Mouse (Mus musculus) limb, embryonic 14.5 days (tissue): ENCODE measurements around the gene Srgap2. TPM values are rescaled to one million over a fixed set of nuclear protein-coding genes. Genes with fewer than 3 reads are reported as not detected.

Experiments used
- ATAC-seq: fragments of 200-750 bp; cut with Nextera tagmentation; 2 replicates; pipeline ENCODE4 v1.8.0; 2017; ENCODE audit warnings: low read depth, moderate number of reproducible peaks, moderate TSS enrichment; ENCODE audit not compliant: low FRiP score
- DNase-seq: peaks from one replicate; pipeline ENCODE4 v3.0.0-alpha.2; 2015; ENCODE audit warnings: low spot score
- H3K27ac ChIP-seq: fragments of 300-500 bp; sonication (generic); replicated peaks from 2 replicates; pipeline ENCODE4 v1.5.1; 2014; ENCODE audit warnings: low read depth, mild to moderate bottlenecking, low read length, moderate library complexity, mixed read lengths
- H3K27me3 ChIP-seq: fragments of 300-500 bp; sonication (generic); 2 replicates; pipeline ENCODE4 v1.6.1; 2014; ENCODE audit warnings: low read length, mixed read lengths; ENCODE audit not compliant: control insufficient read depth, insufficient read depth
- H3K36me3 ChIP-seq: fragments of 300-500 bp; sonication (generic); 2 replicates; pipeline ENCODE4 v1.6.1; 2014; ENCODE audit warnings: mild to moderate bottlenecking, low read length, moderate library complexity, mixed read lengths; ENCODE audit not compliant: control insufficient read depth, insufficient read depth
- H3K4me1 ChIP-seq: fragments of 300-500 bp; sonication (generic); 2 replicates; pipeline ENCODE4 v1.6.1; 2014; ENCODE audit warnings: antibody characterized with exemption, low read length, mixed read lengths; ENCODE audit not compliant: control insufficient read depth, insufficient read depth
- H3K4me2 ChIP-seq: fragments of 300-500 bp; sonication (generic); replicated peaks from 2 replicates; pipeline ENCODE4 v1.6.1; 2014; ENCODE audit warnings: low read depth, mild to moderate bottlenecking, low read length, moderate library complexity; ENCODE audit not compliant: severe bottlenecking
- H3K4me3 ChIP-seq: fragments of 300-500 bp; sonication (generic); replicated peaks from 2 replicates; pipeline ENCODE4 v1.5.1; 2014; ENCODE audit warnings: low read length
- H3K9ac ChIP-seq: fragments of 300-500 bp; sonication (generic); 2 replicates; pipeline ENCODE4 v1.6.1; 2014; ENCODE audit warnings: mild to moderate bottlenecking, low read depth, low read length, moderate library complexity; ENCODE audit not compliant: severe bottlenecking
- H3K9me3 ChIP-seq: fragments of 300-500 bp; sonication (generic); 2 replicates; pipeline ENCODE4 v1.6.1; 2016; ENCODE audit warnings: low read length; ENCODE audit not compliant: control insufficient read depth
- POLR2A ChIP-seq: fragments of 200-500 bp; IDR thresholded peaks from 2 replicates; pipeline ENCODE4 v1.8.0; 2012; ENCODE audit warnings: inconsistent platforms, mild to moderate bottlenecking, moderate library complexity, borderline replicate concordance; ENCODE audit not compliant: insufficient read depth, insufficient read length; ENCODE audit errors: extremely low read depth
- WGBS: fragments of 180-500 bp; shearing (Covaris S2); extraction: QIAGEN DNeasy Blood & Tissue Kit; methylation state at CpG from one replicate; pipeline ENCODE4 v1.1.7; 2014; 5-methylcytosine and 5-hydroxymethylcytosine counted together
- microRNA-seq: library from miRNA; unstranded; fragments of <30 nt; microRNA quantifications from one replicate; pipeline ENCODE4, GENCODE M21; 2016
- polyA plus RNA-seq, 2 experiments: library from polyadenylated mRNA; depleted of rRNA in 1 of 2; stranded (reverse) in 1 of 2; unstranded in 1 of 2; fragments of >200 nt; fragmentation: Nextera tagmentation in 1 of 2; extraction: Ambion mirVana in 1 of 2; gene quantifications; 2 replicates each; pipeline versions ENCODE4 v1.2.1 to v1.2.3; 2012 to 2014

The Srgap2 gene
- polyA plus RNA-seq, 2 experiments: 20.5 to 38.9 TPM

DNA sequence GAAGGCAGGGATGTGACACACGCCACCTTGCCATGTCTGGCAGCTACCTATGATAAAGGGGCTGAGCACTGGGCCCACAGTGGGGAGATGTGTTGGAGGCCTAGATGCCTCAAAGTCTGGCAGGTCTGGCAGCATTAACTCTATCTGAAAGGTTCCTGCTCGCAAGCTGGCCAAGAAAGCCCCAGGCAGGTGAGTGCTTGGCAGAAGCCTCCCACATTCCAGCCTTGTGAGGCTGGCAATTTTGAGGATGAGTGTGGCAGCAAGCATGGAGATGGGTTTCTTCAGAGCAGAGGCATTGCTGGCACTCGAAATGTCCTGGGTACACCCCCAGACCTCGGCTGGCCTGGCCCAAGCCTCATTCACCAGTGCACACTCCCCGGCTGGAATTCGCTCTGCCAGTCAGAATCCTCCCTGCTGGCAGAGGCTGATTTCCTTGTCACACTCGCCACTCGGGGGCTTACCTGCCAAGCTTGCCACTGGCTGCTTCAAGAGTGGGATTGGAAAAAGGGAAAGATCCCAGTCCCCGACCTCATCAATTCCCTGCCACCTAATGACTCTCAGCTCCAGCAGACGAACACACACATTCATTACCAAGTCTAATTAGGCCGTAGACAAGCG, 287.5 kb downstream of the Srgap2 start:
- Histone ChIP-seq H3K36me3 (no peaks in the 10 kb centered on the region), H3K9ac (no peak overlapping the region), H3K4me3 (no peak overlapping the region), H3K4me1 (peaks cover 21% of the 10 kb centered on the region), H3K4me2 (no peak overlapping the region), H3K27me3 (peaks cover 18% of the 10 kb centered on the region), H3K27ac (no peak overlapping the region), H3K9me3 (no peaks in the 10 kb centered on the region)
- no peak for ATAC-seq
- no peak for DNase-seq
- 63% methylated on average over 12 of the region's 12 CpGs for WGBS
- no peak for TF ChIP-seq POLR2A

- ATAC-seq (no peak), DNase-seq (no peak)
- H3K9ac ChIP-seq: no peak overlapping the region
- WGBS: 54% methylated on average over 8 of the region's 8 CpGs
- H3K4me2 ChIP-seq: no peak overlapping the region
- no peaks in the 10 kb centered on the region for H3K36me3 ChIP-seq
- H3K9me3 ChIP-seq: no peaks in the 10 kb centered on the region
- peaks cover 21% of the 10 kb centered on the region for H3K4me1 ChIP-seq
- H3K27ac ChIP-seq: no peak overlapping the region
- H3K4me3 ChIP-seq: no peak overlapping the region
- peaks cover 10% of the 10 kb centered on the region for H3K27me3 ChIP-seq
- TF ChIP-seq POLR2A: no peak
Measured at GRCm38 (mm10) chr1:131238931-131239381, 288.2 kb downstream of the Srgap2 start.

DNA sequence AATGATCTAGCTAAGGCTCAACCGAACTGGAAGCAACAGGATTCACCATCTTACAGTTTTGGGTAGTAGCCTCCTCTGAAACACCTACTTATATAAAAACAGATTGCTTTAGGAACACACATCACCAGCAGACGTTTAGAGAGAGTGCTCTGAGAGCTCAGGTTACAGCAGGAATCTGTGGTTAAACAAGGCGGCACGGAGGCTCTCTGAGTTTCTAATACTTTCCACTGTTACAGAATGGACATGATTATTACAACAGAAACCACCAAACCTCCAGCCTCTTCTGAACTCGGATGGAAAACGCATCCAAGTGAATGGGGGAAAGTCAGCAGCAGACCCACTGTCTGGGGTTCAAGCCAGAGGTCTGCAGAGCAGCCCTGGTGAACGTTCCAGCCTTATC, 291.1 kb downstream of the Srgap2 start:
- Histone ChIP-seq H3K9me3 (no peaks in the 10 kb centered on the region), H3K9ac (no peak overlapping the region), H3K4me1 (peaks cover 21% of the 10 kb centered on the region), H3K4me2 (no peak overlapping the region), H3K36me3 (no peaks in the 10 kb centered on the region), H3K27me3 (no peaks in the 10 kb centered on the region), H3K4me3 (no peak overlapping the region), H3K27ac (peak overlapping the region; percentile 62)
- TF ChIP-seq POLR2A: no peak
- WGBS: 26% methylated on average over 7 of the region's 7 CpGs
- ATAC-seq (peak; percentile 60; the same call in 1 of the 2 replicates), DNase-seq (peak; percentile 61)

Small RNA genes within 50 kb of the gene (microRNA-seq; reads per million reads assigned to microRNA genes)
- gene Gm24273: not detected

Other genes starting within 250 kb of the Srgap2 start
- gene Ikbke, start 247.7 kb downstream of the Srgap2 start, polyA plus RNA-seq (2012; rRNA removed): 13.4 and 13.8 TPM in 2 replicates
- 4.2 and 6.6 TPM in 2 replicates for gene Ikbke, start 247.7 kb downstream of the Srgap2 start, polyA plus RNA-seq (2014; fragmentation: Nextera tagmentation; extraction: Ambion mirVana)
- gene Fam72a, start 551 bp upstream of the Srgap2 start, polyA plus RNA-seq (2012; rRNA removed): 1.8 and 2.5 TPM in 2 replicates
- 2.1 and 2.3 TPM in 2 replicates for gene Fam72a, start 551 bp upstream of the Srgap2 start, polyA plus RNA-seq (2014; fragmentation: Nextera tagmentation; extraction: Ambion mirVana)
- not detected in 2 replicates for gene Avpr1b, start 71.9 kb upstream of the Srgap2 start, polyA plus RNA-seq (2012; rRNA removed)
- not detected in 2 replicates for gene Avpr1b, start 71.9 kb upstream of the Srgap2 start, polyA plus RNA-seq (2014; fragmentation: Nextera tagmentation; extraction: Ambion mirVana)
- 0.11 and 0.17 TPM in 2 replicates for gene Ctse, start 111.0 kb upstream of the Srgap2 start, polyA plus RNA-seq (2012; rRNA removed)
- 0.44 TPM in 1 of 2 replicates, not detected in the other for gene Ctse, start 111.0 kb upstream of the Srgap2 start, polyA plus RNA-seq (2014; fragmentation: Nextera tagmentation; extraction: Ambion mirVana)
- 2.4 and 3.8 TPM in 2 replicates for gene Rab7b, start 161.3 kb upstream of the Srgap2 start, polyA plus RNA-seq (2012; rRNA removed)
- 5.9 and 8.4 TPM in 2 replicates for gene Rab7b, start 161.3 kb upstream of the Srgap2 start, polyA plus RNA-seq (2014; fragmentation: Nextera tagmentation; extraction: Ambion mirVana)
- gene Slc26a9, start 216.7 kb upstream of the Srgap2 start, polyA plus RNA-seq (2012; rRNA removed): 0.03 and 0.09 TPM in 2 replicates
- gene Slc26a9, start 216.7 kb upstream of the Srgap2 start, polyA plus RNA-seq (2014; fragmentation: Nextera tagmentation; extraction: Ambion mirVana): not detected in 2 replicates